Mouse (Mus musculus): ENCODE measurements around the gene Armc7.

Gene Armc7

GRCm38 (mm10) chr11:115475025-115475757 is at the start of gene Armc7:
Gene Armc7, plus strand, starts transcription at chr11:115475667.
- DNase-seq (ENCODE audit: extremely low spot score, low spot score) = peak; percentile 91

GRCm38 (mm10) chr11:115425671-115426070 is 49.8 kb upstream of the Armc7 start:
- no peak for DNase-seq (ENCODE audit: extremely low spot score, low spot score)

DNA sequence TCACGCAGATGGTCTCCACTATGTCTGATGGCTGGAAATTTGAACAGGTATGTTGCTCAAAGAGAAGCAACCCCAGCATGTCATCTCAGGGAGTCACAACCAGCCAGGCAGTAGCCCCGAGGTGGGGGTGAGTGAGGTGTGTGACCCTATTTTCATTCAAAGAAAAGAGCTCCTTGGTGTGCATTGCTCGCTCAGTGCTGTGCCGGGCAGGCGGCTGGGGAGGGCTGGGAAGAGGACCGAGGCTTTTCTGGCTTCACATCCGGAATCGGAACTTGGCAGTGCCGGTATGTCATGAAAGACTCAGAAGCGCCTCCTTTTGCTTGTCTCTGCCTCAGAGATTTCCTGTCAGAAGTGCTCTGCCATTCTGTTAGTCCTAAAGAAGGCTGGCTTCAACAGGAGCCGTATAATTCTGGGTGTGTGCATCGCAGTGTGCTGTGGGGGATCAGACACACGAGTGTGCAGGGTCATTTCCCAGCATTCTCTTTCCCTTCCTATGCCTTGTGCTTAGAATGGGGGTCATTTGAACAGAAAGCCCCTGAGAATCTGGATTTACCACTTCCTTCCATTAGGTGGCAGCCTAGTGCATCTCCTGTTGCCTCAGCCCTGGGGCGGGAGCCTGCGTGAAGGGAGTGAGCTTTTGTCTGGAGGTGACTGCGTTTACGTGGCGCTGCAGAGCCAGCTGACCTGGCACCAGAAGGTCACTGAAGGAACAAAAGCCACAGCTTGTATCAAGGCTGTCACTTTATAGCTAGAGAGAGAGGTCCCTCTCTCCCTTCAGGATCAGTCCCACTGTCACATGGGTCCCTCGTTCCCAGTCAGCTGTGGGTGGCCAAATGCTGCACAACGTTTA is 47.8 kb upstream of the Armc7 start:
- peak; percentile 80 for DNase-seq (ENCODE audit: extremely low spot score, low spot score)

DNA sequence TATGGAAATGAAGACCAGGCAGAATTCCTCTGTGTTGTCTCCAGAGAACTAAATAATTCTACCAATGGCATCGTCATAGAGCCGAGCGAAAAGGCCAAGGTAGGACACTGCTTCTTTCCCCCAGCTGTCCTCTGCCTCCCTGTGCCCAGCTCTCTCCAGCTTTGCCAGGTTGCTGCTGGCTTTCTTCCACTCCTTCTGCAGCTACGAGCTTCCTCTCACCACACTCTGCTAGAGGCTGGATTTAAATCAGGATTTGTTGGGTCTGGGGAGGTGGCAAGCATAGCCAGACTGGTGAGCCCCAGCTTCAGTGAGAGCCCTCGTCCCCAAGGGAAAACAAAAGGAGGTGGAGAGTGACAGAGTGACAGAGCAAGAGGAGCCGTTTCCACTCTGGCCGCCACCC is 46.2 kb upstream of the Armc7 start:
- DNase-seq (ENCODE audit: extremely low spot score, low spot score) = no peak

DNA sequence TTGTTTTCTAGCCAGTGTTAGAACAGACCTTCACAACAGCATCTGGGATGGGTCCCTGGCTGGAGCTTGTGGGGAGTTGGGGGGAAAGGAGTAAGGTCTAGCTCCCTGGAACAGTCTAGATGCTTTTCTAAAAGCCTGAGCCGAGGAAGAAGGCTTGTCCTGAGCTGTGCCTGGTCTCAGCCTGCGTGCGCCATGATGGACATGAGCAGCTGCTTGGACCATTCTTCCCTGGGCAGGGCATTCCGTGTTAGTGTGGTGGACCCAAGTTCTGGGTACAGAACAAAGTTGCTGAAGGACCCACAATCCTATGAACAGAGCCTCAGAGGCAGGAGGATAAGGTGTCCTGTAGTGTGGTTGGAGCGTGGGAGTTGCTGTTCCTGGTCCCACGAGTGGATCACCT is 44.9 kb upstream of the Armc7 start:
- DNase-seq (ENCODE audit: extremely low spot score, low spot score) = no peak

DNA sequence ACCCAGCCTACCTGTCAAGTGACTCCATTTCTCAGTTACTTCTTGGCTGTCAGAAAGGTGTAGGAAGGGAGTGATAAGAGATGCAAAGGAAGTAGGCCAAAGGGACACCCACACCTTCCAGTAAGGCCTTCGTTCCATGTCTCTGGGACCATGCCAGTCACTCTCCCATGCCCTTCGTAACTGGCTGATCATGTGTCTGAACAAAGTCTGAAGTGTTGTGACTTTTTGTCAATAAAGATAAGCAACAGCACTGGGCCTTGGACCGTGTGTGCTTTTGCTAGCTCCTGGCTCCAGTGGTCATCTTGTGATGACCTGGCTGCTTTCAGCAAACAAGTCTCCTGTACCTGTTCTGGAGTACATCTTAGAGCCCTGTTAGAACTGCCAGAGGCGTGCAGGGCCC is 42.7 kb upstream of the Armc7 start:
- no peak for DNase-seq (ENCODE audit: extremely low spot score, low spot score)

- no peak for DNase-seq (ENCODE audit: extremely low spot score, low spot score)
These were observed 42.1 kb upstream of the Armc7 start for GRCm38 (mm10) chr11:115433342-115433741.

- DNase-seq (ENCODE audit: extremely low spot score, low spot score) = peak; percentile 71
These were observed 39.7 kb upstream of the Armc7 start for GRCm38 (mm10) chr11:115435596-115436337.

DNA sequence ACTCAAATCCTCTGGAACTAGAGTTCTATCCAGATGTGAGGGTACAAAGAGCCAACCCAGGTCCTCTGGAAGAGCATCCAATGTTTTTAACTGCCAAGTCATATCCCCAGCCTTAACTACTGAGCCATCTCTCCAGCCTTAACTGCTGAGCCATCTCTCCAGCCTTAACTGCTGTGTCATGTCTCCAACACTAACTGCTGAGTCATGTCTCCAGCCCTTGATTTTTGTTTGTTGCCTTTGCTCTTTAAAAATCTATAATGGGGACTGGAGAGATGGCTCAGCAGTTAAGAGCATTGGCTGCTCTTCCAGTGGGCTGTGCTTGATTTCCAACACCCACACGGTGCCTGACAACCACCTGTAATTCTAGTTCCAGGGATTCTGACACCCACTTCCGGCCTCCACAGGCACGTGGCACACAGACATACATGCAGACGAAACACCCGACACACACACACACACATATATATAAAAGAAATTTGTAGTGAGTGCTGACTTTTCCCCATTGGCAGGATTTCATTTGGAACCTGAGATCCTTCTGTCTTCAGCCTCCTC is 37.8 kb upstream of the Armc7 start:
- DNase-seq (ENCODE audit: extremely low spot score, low spot score) = no peak

- DNase-seq (ENCODE audit: extremely low spot score, low spot score) = no peak
These were observed 36.1 kb upstream of the Armc7 start for GRCm38 (mm10) chr11:115439326-115439725.

- DNase-seq (ENCODE audit: extremely low spot score, low spot score) = no peak
These were observed 35.4 kb upstream of the Armc7 start, which contains the start of gene Trim80 for GRCm38 (mm10) chr11:115439906-115440595. Gene Trim80, plus strand, starts transcription at chr11:115440545.

- no peak for DNase-seq (ENCODE audit: extremely low spot score, low spot score)
These were observed 34.0 kb upstream of the Armc7 start for GRCm38 (mm10) chr11:115441417-115441816.

DNA sequence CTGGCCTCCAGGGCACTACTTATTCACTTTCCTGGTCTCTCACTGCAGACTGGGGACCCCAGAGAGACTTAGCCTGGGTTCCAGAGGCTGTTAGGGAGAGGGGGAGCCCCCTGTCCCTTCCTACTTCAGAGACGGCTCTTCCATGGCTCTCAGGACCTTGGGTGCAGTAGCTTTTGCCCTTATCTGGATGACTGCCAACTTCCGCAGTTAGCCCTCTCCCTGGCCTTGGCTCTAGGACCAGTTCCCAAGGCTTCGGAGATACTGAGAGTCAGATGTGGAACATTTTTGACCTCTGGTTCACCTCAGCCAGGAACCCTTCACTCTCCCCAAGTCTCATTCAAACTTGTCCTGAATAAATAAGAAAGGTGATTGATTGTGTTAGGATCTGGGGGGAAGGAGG is 28.6 kb upstream of the Armc7 start:
- no peak for DNase-seq (ENCODE audit: extremely low spot score, low spot score)

DNA sequence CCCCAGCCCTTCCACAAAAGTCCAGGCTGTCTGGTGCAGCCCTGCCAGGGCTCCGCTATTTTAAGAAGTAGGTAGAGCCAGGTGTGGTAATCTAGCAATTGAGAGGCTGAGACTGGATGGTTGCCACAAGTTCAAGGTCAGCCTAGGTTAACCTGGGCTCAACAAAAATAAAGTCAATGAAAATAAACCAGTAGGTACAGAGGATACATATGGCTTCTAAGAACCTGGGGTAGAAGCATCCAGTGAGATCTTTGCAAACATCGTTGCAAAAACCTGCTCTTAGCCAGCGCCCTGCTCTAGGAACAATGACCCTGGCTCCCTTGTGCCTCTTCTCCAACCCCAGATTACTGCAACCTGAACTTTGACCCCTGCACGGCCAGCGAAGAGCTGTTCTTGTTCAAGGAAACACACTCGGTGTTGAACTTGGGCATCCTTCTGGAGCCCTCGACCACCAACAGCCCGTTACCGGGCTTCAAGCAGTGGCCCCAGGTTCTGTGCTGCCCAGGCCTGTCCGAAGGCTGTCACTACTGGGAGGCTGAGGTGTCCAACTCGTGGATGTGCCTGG is 28.1 kb upstream of the Armc7 start:
- DNase-seq (ENCODE audit: extremely low spot score, low spot score) = no peak

- DNase-seq (ENCODE audit: extremely low spot score, low spot score) = no peak
These were observed 27.4 kb upstream of the Armc7 start for GRCm38 (mm10) chr11:115448075-115448474.

DNA sequence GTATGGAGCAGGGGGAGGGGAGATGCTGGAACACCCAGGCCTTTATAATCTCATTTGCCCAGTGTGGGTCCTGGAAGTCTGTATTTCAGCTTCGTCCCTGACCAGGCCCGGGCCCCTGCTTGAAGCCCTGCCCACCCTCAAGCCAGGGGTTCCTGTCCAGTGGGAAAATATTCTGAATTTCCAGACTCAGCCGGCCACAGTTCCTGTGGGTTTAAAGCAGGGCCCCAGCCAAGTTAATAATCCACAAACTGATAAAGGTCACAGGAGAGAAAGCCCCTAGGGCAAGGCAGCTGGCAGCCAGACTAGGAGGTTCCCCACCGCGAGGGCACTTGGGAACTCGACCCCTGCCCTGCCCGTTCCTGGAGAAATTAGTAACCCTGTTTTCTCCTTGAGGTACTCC is 26.5 kb upstream of the Armc7 start:
- no peak for DNase-seq (ENCODE audit: extremely low spot score, low spot score)

DNA sequence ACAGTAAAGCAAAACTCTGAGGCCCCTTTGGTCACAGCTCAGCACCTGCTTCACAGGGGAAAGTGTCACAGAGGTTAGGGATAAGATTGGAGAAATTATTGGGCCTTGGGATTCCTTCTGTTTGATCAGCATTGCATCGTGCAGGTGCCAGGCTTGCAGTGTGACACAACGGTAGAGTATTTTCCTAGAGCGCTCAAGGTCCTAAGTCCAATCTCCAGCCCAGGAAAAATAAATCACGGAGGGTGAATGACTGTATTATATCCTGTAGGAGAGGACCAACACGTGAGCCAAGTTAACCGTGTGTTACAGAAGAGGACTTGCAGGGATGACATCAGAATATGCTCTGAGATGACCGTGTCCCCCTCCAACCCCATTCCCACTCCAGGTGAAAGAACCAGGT is 25.3 kb upstream of the Armc7 start:
- no peak for DNase-seq (ENCODE audit: extremely low spot score, low spot score)

- no peak for DNase-seq (ENCODE audit: extremely low spot score, low spot score)
These were observed 23.7 kb upstream of the Armc7 start for GRCm38 (mm10) chr11:115451781-115452241.

DNA sequence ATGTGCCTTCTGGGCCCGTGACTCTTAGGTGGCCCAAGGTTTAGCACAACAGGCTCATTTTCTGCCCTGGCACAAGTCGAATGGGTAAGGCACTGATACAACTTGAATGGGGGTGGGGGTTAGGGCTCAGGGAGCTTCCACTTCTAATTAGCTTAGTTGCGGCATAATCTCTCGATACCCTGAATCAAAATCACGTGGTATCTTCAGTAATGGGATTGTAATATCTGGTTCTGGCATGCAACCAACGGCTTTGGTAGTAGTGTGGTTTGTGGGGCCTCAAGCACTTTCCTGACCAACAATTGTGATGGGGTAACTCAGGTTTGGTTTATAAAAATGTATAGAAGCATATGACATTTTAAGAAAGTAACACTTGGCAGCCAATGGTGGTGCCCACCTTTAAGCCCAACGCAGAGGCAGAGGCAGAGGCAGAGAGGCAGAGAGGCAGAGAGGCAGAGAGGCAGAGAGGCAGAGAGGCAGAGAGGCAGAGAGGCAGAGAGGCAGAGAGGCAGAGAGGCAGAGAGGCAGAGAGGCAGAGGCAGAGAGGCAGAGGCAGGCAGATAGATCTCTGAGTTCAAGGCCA is 23.1 kb upstream of the Armc7 start:
- no peak for DNase-seq (ENCODE audit: extremely low spot score, low spot score)

DNA sequence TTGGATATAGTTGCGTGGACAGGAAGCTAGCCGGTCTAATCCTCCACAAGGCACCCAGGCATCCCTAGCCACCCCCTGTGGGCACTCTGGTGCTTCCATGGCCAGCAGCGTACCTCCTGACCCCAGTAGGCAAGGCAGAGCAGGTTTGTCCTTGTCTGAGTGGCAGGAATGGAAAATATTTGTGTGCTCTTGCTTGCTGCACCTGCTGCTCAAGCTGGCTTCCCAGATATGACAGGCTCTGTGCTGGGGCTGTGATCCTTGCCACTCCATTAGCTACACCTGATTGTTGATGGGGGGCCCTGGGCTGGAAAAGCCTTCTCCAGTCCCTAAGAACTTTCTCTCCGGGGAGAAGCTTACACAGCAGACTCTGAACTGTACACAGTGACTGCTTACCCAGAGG is 22.2 kb upstream of the Armc7 start:
- no peak for DNase-seq (ENCODE audit: extremely low spot score, low spot score)
